Mouse (Mus musculus): ENCODE measurements around the gene Tas2r103.

Tas2r103 gene

GRCm38 (mm10) chr6:133037001-133037400 is at the start of gene Tas2r103:
Tas2r103 (minus strand) TSS chr6:133037101.
- no peak for DNase-seq (ENCODE audit: low spot score in 2 of 2)

- DNase-seq (ENCODE audit: low spot score in 2 of 2), result no peak
These were observed 18.8 kb upstream of the Tas2r103 start, which contains the start of gene Tas2r140 for GRCm38 (mm10) chr6:133055716-133056115. Tas2r140 (minus strand) TSS chr6:133055816.

Measured in cerebellum, postnatal 4 days (tissue).